Mouse (Mus musculus) myocyte (in vitro differentiated cells): ENCODE data around the gene Rap1b. TPM values are rescaled to one million over a fixed set of nuclear protein-coding genes. Genes with fewer than 3 reads are reported as not detected.

Experiments used
- H3K27me3 ChIP-seq: one replicate; pipeline ENCODE4 v1.6.1; 2011; ENCODE audit not compliant: control insufficient read depth, insufficient read depth, insufficient read length
- H3K36me3 ChIP-seq: one replicate; pipeline ENCODE4 v1.6.1; 2011; ENCODE audit not compliant: control insufficient read depth, insufficient read depth
- H3K4me2 ChIP-seq: one replicate; pipeline ENCODE4 v1.6.1; 2011; ENCODE audit warnings: low read depth, control low read depth
- H3K4me3 ChIP-seq: one replicate; pipeline ENCODE4 v1.5.1; 2011; ENCODE audit warnings: mild to moderate bottlenecking, control low read depth, moderate library complexity
- H3K79me2 ChIP-seq: one replicate; pipeline ENCODE4 v1.6.1; 2011; ENCODE audit not compliant: control insufficient read depth, insufficient read depth
- H3ac ChIP-seq: one replicate; pipeline ENCODE4 v1.6.1; 2011; ENCODE audit not compliant: control insufficient read depth, insufficient read length
- CEBPB ChIP-seq: IDR thresholded peaks from 2 replicates; pipeline ENCODE4 v1.6.1; 2011; ENCODE audit warnings: mild to moderate bottlenecking, moderate library complexity; ENCODE audit not compliant: poor library complexity, insufficient read depth, severe bottlenecking
- E2F4 ChIP-seq: IDR thresholded peaks from one replicate; pipeline ENCODE4 v1.6.1; 2011; ENCODE audit warnings: mild to moderate bottlenecking, control low read depth, moderate library complexity; ENCODE audit not compliant: insufficient read depth
- MAX ChIP-seq: IDR thresholded peaks from one replicate; pipeline ENCODE4 v1.6.1; 2011; ENCODE audit warnings: low read depth, mild to moderate bottlenecking, control low read depth
- MYOD1 ChIP-seq, 3 experiments: IDR thresholded peaks; one replicate each; pipeline ENCODE4 v1.6.1; 2011; ENCODE audit warnings: control low read depth in 2 of 3, low read depth in 2 of 3, mild to moderate bottlenecking in 2 of 3, moderate library complexity in 1 of 3; ENCODE audit not compliant: insufficient read length in 2 of 3, control insufficient read depth in 1 of 3
- MYOG ChIP-seq, 3 experiments: IDR thresholded peaks; one replicate each; pipeline ENCODE4 v1.6.1; 2011; ENCODE audit warnings: control low read depth in 2 of 3, low read depth in 2 of 3, mild to moderate bottlenecking in 2 of 3; ENCODE audit not compliant: insufficient read length in 2 of 3, control insufficient read depth in 1 of 3, insufficient read depth in 1 of 3
- POLR2A ChIP-seq: IDR thresholded peaks from one replicate; pipeline ENCODE4 v1.6.1; 2011; ENCODE audit warnings: low read depth, mild to moderate bottlenecking, control low read depth, moderate library complexity; ENCODE audit not compliant: insufficient read length
- POLR2AphosphoS2 ChIP-seq: IDR thresholded peaks from one replicate; pipeline ENCODE4 v1.6.1; 2011; ENCODE audit warnings: low read depth, control low read depth; ENCODE audit not compliant: insufficient read length
- REST ChIP-seq: IDR thresholded peaks from one replicate; pipeline ENCODE4 v1.6.1; 2011; ENCODE audit warnings: mild to moderate bottlenecking, control low read depth, moderate library complexity; ENCODE audit not compliant: insufficient read depth, insufficient read length
- SRF ChIP-seq: IDR thresholded peaks from one replicate; pipeline ENCODE4 v1.6.1; 2011; ENCODE audit warnings: low read depth; ENCODE audit not compliant: control insufficient read depth, insufficient read length
- TCF12 ChIP-seq: IDR thresholded peaks from one replicate; pipeline ENCODE4 v1.6.1; 2011; ENCODE audit warnings: mild to moderate bottlenecking, control low read depth; ENCODE audit not compliant: poor library complexity, insufficient read depth, severe bottlenecking
- TCF3 ChIP-seq: IDR thresholded peaks from one replicate; pipeline ENCODE4 v1.6.1; 2011; ENCODE audit warnings: low read depth, control low read depth; ENCODE audit not compliant: insufficient read length
- USF1 ChIP-seq: IDR thresholded peaks from one replicate; pipeline ENCODE4 v1.6.1; 2011; ENCODE audit warnings: low read depth, mild to moderate bottlenecking, control low read depth, moderate library complexity
- polyA plus RNA-seq: library from polyadenylated mRNA; unstranded; fragments of >200 nt; fragmentation: generic; extraction: Trizol; gene quantifications from one replicate; pipeline ENCODE4 v1.2.1, GENCODE M21; 2012; ENCODE audit warnings: missing spikeins

The Rap1b gene
- polyA plus RNA-seq, 1 experiment, result 62.3 TPM

- Histone ChIP-seq H3K79me2 (no peaks in the 10 kb centered on the region), H3ac (no peak overlapping the region), H3K4me3 (no peak overlapping the region), H3K4me2 (no peak overlapping the region), H3K27me3 (no peaks in the 10 kb centered on the region), H3K36me3 (no peaks in the 10 kb centered on the region)
- TF ChIP-seq MYOG (IDR thresholded peaks at IDR 0.05; ENCODE audit: control insufficient read depth in 1 of 3, insufficient read depth in 1 of 3, insufficient read length in 2 of 3, low read depth in 2 of 3), result no peak
- TF ChIP-seq MYOD1 (IDR thresholded peaks at IDR 0.05; ENCODE audit: control insufficient read depth in 1 of 3, insufficient read length in 2 of 3, low read depth in 2 of 3), result no peak
- TF ChIP-seq POLR2AphosphoS2, result no peak
- no peak for TF ChIP-seq TCF3
- no peak for TF ChIP-seq SRF
- no peak for TF ChIP-seq CEBPB
- no peak for TF ChIP-seq MAX
- TF ChIP-seq POLR2A, result no peak
These were observed 46.0 kb downstream of the Rap1b start for GRCm38 (mm10) chr10:117799806-117800205.

- Histone ChIP-seq H3ac (no peak overlapping the region), H3K4me3 (no peak overlapping the region), H3K79me2 (no peaks in the 10 kb centered on the region), H3K27me3 (no peaks in the 10 kb centered on the region), H3K4me2 (no peak overlapping the region), H3K36me3 (no peaks in the 10 kb centered on the region)
- TF ChIP-seq MAX (no peak), E2F4 (no peak), POLR2A (no peak), TCF12 (no peak), USF1 (no peak), REST (no peak), CEBPB (no peak), MYOG (IDR thresholded peaks at IDR 0.05; ENCODE audit: control insufficient read depth in 1 of 3, insufficient read depth in 1 of 3, insufficient read length in 2 of 3, low read depth in 2 of 3) (no peak), MYOD1 (IDR thresholded peaks at IDR 0.05; ENCODE audit: control insufficient read depth in 1 of 3, insufficient read length in 2 of 3, low read depth in 2 of 3) (no peak), TCF3 (no peak), POLR2AphosphoS2 (no peak), SRF (no peak)
These were observed 47.3 kb downstream of the Rap1b start for GRCm38 (mm10) chr10:117798436-117799035.

- no peaks in the 10 kb centered on the region for H3K79me2 ChIP-seq
- H3K4me2 ChIP-seq, result no peak overlapping the region
- TF ChIP-seq TCF3 (no peak), REST (no peak), MYOG (IDR thresholded peaks at IDR 0.05; ENCODE audit: control insufficient read depth in 1 of 3, insufficient read depth in 1 of 3, insufficient read length in 2 of 3, low read depth in 2 of 3) (no peak), USF1 (no peak), CEBPB (no peak), POLR2A (no peak), SRF (no peak), TCF12 (no peak), MAX (no peak), MYOD1 (IDR thresholded peaks at IDR 0.05; ENCODE audit: control insufficient read depth in 1 of 3, insufficient read length in 2 of 3, low read depth in 2 of 3) (no peak), POLR2AphosphoS2 (no peak), E2F4 (no peak)
- no peaks in the 10 kb centered on the region for H3K27me3 ChIP-seq
- H3K4me3 ChIP-seq, result no peak overlapping the region
- H3K36me3 ChIP-seq, result no peaks in the 10 kb centered on the region
- no peak overlapping the region for H3ac ChIP-seq
These were observed 48.2 kb downstream of the Rap1b start for GRCm38 (mm10) chr10:117797684-117798083.

- no peak overlapping the region for H3K4me3 ChIP-seq
- no peak overlapping the region for H3K4me2 ChIP-seq
- TF ChIP-seq SRF (no peak), E2F4 (no peak), MYOG (IDR thresholded peaks at IDR 0.05; ENCODE audit: control insufficient read depth in 1 of 3, insufficient read depth in 1 of 3, insufficient read length in 2 of 3, low read depth in 2 of 3) (no peak)
- no peak overlapping the region for H3ac ChIP-seq
- H3K27me3 ChIP-seq, result no peaks in the 10 kb centered on the region
- no peaks in the 10 kb centered on the region for H3K36me3 ChIP-seq
- H3K79me2 ChIP-seq, result no peaks in the 10 kb centered on the region
These were observed 48.7 kb downstream of the Rap1b start for GRCm38 (mm10) chr10:117797106-117797505.

- Histone ChIP-seq H3K36me3 (no peaks in the 10 kb centered on the region), H3K4me3 (no peak overlapping the region), H3K4me2 (no peak overlapping the region), H3K27me3 (no peaks in the 10 kb centered on the region), H3ac (no peak overlapping the region), H3K79me2 (peaks cover 8% of the 10 kb centered on the region)
- TF ChIP-seq MYOD1 (IDR thresholded peaks at IDR 0.05; ENCODE audit: control insufficient read depth in 1 of 3, insufficient read length in 2 of 3, low read depth in 2 of 3), result no peak
- TF ChIP-seq USF1, result no peak
- no peak for TF ChIP-seq TCF3
- no peak for TF ChIP-seq MYOG (IDR thresholded peaks at IDR 0.05; ENCODE audit: control insufficient read depth in 1 of 3, insufficient read depth in 1 of 3, insufficient read length in 2 of 3, low read depth in 2 of 3)
- TF ChIP-seq E2F4, result no peak
- no peak for TF ChIP-seq TCF12
- no peak for TF ChIP-seq CEBPB
- TF ChIP-seq POLR2A, result no peak
- TF ChIP-seq REST, result no peak
- no peak for TF ChIP-seq POLR2AphosphoS2
- TF ChIP-seq MAX, result no peak
- no peak for TF ChIP-seq SRF
These were observed 49.7 kb downstream of the Rap1b start for GRCm38 (mm10) chr10:117796181-117796580.
